Mouse (Mus musculus): ENCODE data around the gene Mrps18b. TPM values are rescaled to one million over a fixed set of nuclear protein-coding genes. Genes with fewer than 3 reads are reported as not detected.

Mrps18b gene
- polyA plus RNA-seq, 2 experiments, result 62.7 to 68.0 TPM

DNA sequence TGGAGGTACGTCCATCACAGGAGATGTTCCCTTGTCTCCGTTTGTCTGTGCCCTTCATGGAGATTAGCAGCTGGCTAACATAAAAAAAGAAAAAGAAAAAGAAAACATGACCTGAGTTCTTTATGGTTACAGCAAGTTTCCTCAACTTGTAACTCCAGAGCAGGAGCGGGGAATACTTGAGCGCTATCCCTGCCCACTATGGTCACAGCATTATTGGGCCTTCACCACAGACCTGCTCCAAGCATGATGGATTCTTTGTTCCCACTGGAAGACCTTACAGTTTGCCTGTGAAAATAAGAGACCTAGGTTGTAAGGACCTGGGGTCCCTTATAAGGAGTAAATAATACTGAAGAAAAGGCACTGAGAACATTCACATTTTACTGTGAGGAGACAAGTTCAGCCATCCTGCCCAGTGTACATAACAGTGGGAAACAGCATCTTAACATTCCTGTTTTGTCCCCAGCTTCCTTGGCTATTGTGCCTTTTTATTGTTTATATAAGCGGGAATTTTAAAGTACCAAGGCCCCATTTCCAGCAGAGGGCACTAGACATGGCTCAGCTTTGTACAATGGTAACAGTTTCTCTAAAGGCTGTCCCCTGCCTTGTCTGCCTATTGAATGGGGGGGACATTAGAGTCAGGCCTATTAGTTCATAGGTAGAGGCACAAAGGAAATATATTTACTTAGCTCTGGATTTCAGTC lies 4.8 kb upstream of the Mrps18b start:
- no peak overlapping the region for H3K4me2 ChIP-seq (replicated peaks; ENCODE audit: low read depth, low read length, severe bottlenecking)

DNA sequence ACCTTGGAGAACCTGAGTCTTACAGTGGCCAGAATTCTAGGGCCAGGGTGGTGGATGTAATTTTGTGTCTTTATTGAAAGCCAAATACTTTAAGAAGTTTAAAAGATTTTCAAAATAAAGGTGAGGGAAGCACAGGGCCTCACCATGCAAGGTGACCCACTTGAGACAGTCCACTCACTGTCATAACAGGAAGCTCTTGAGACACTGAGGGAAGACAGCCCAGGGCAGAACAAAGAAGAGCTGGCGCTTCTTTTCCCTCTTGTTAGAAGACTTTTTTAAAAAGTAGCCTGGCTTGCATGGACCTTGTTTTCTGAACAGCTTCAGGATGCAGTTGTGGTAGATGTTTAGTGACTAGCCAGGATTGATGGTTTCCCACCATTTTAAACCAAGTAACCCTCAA lies 4.2 kb upstream of the Mrps18b start:
- ATAC-seq (ENCODE audit: low FRiP score, low read depth) (no peak), DNase-seq (ENCODE audit: low spot score) (no peak)
- Histone ChIP-seq H3K27me3 (ENCODE audit: control insufficient read depth, insufficient read depth, low read length) (no peaks in the 10 kb centered on the region), H3K4me2 (replicated peaks; ENCODE audit: low read depth, low read length, severe bottlenecking) (peak overlapping the region; percentile 77; the same call in 1 of the 2 replicates), H3K9ac (ENCODE audit: low read depth, low read length, severe bottlenecking) (no peak overlapping the region), H3K36me3 (ENCODE audit: control insufficient read depth, insufficient read depth, low read length) (peaks cover 51% of the 10 kb centered on the region), H3K27ac (replicated peaks; ENCODE audit: low read depth, low read length) (peak overlapping the region; percentile 70), H3K4me3 (replicated peaks; ENCODE audit: low read length) (no peak overlapping the region), H3K4me1 (ENCODE audit: control insufficient read depth, insufficient read depth, low read length) (peaks cover 14% of the 10 kb centered on the region), H3K9me3 (ENCODE audit: control insufficient read depth, low read length) (no peaks in the 10 kb centered on the region)
- TF ChIP-seq POLR2A (IDR thresholded peaks at IDR 0.05; ENCODE audit: borderline replicate concordance, extremely low read depth, insufficient read depth, insufficient read length), result 0 out of 2 replicates have a peak, but pooled peaks have one; percentile 22
- WGBS, result 88% methylated on average over 1 of the region's 1 CpGs

More for the DNA sequence above, 4.8 kb upstream of the Mrps18b start:
- Histone ChIP-seq H3K27ac (replicated peaks; ENCODE audit: low read depth, low read length) (peak overlapping the region; percentile 26; the same call in 1 of the 2 replicates), H3K27me3 (ENCODE audit: control insufficient read depth, insufficient read depth, low read length) (no peaks in the 10 kb centered on the region), H3K4me3 (replicated peaks; ENCODE audit: low read length) (no peak overlapping the region), H3K9me3 (ENCODE audit: control insufficient read depth, low read length) (no peaks in the 10 kb centered on the region), H3K36me3 (ENCODE audit: control insufficient read depth, insufficient read depth, low read length) (peaks cover 56% of the 10 kb centered on the region), H3K9ac (ENCODE audit: low read depth, low read length, severe bottlenecking) (no peak overlapping the region), H3K4me1 (ENCODE audit: control insufficient read depth, insufficient read depth, low read length) (peaks cover 11% of the 10 kb centered on the region)
- no peak for TF ChIP-seq POLR2A (IDR thresholded peaks at IDR 0.05; ENCODE audit: borderline replicate concordance, extremely low read depth, insufficient read depth, insufficient read length)
- DNase-seq (ENCODE audit: low spot score) (peak; percentile 68), ATAC-seq (ENCODE audit: low FRiP score, low read depth) (no peak)
- WGBS, result 74% methylated on average over 5 of the region's 5 CpGs

DNA sequence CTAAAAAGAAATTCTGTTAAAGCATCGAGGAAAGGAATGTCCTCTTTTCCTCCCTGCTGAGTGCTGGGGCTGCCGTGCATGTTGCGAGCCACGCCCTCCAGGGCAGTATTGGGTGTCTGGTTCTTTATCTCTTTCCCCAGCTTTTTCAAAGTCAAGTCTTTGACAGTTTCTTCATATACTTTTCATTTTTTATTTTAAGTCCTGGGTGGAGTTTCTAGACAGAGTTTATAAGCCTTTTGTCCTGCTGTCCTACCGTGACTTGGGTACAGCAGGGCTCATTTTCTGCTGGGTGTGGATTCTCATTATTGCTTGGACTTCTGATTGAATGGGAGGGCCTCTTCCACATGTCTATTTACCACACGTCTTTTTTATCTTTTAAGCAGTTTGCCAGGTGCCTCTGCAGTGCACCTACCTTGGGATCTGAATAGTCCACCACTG lies 3.7 kb upstream of the Mrps18b start:
- no peak for DNase-seq (ENCODE audit: low spot score)
- no peaks in the 10 kb centered on the region for H3K27me3 ChIP-seq (ENCODE audit: control insufficient read depth, insufficient read depth, low read length)
- H3K27ac ChIP-seq (replicated peaks; ENCODE audit: low read depth, low read length), result peak overlapping the region; percentile 70; the same call in 1 of the 2 replicates
- peak overlapping the region; percentile 52 for H3K9ac ChIP-seq (ENCODE audit: low read depth, low read length, severe bottlenecking)
- 0 out of 2 replicates have a peak, but pooled peaks have one; percentile 1 for TF ChIP-seq POLR2A (IDR thresholded peaks at IDR 0.05; ENCODE audit: borderline replicate concordance, extremely low read depth, insufficient read depth, insufficient read length)
- no peaks in the 10 kb centered on the region for H3K9me3 ChIP-seq (ENCODE audit: control insufficient read depth, low read length)
- 44% methylated on average over 6 of the region's 6 CpGs for WGBS
- peak overlapping the region; percentile 77 for H3K4me2 ChIP-seq (replicated peaks; ENCODE audit: low read depth, low read length, severe bottlenecking)
- H3K4me1 ChIP-seq (ENCODE audit: control insufficient read depth, insufficient read depth, low read length), result peaks cover 17% of the 10 kb centered on the region
- H3K36me3 ChIP-seq (ENCODE audit: control insufficient read depth, insufficient read depth, low read length), result peaks cover 46% of the 10 kb centered on the region
- no peak for ATAC-seq (ENCODE audit: low FRiP score, low read depth)
- peak overlapping the region; percentile 74; the same call in 1 of the 2 replicates for H3K4me3 ChIP-seq (replicated peaks; ENCODE audit: low read length)

DNA sequence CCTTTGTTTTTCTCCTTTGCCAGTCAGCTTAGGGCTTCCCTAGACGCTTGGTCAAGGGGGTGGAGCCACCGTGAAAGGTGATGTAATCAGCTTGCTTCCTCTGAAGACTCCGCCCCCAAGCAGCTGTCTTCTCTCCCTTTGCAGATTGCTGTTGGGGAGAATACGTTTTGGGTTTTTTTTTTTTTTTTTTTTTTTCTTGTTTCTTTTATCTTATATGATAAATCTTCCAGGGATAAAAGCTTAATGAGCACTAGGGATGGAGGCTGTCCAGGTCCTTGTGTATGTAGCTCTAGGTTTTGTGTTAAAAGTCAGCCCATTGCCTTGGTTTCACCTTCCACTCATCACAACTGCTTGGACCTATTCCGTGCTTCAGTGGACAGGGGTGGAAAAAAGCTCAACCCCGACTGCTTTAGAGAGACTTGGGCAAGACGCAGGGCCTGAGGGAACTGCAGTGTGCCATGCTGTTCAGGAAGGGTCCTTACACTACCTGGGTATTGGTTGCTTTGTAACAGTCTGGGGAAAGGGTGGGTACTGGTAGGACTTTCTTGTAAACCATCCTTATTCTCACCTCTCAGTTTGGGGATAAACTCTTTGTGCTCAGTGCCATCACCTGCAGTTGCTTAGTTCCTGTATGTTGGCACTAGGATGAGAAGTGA lies 3.0 kb upstream of the Mrps18b start:
- ATAC-seq (ENCODE audit: low FRiP score, low read depth), result peak; percentile 42; the same call in 1 of the 2 replicates
- Histone ChIP-seq H3K36me3 (ENCODE audit: control insufficient read depth, insufficient read depth, low read length) (peaks cover 39% of the 10 kb centered on the region), H3K9ac (ENCODE audit: low read depth, low read length, severe bottlenecking) (peak overlapping the region; percentile 98), H3K4me1 (ENCODE audit: control insufficient read depth, insufficient read depth, low read length) (peaks cover 17% of the 10 kb centered on the region), H3K9me3 (ENCODE audit: control insufficient read depth, low read length) (no peaks in the 10 kb centered on the region), H3K4me2 (replicated peaks; ENCODE audit: low read depth, low read length, severe bottlenecking) (peak overlapping the region; percentile 77), H3K27ac (replicated peaks; ENCODE audit: low read depth, low read length) (peak overlapping the region; percentile 97), H3K4me3 (replicated peaks; ENCODE audit: low read length) (peak overlapping the region; percentile 74), H3K27me3 (ENCODE audit: control insufficient read depth, insufficient read depth, low read length) (no peaks in the 10 kb centered on the region)
- 18% methylated on average over 7 of the region's 7 CpGs for WGBS
- 0 out of 2 replicates have a peak, but pooled peaks have one; percentile 32 for TF ChIP-seq POLR2A (IDR thresholded peaks at IDR 0.05; ENCODE audit: borderline replicate concordance, extremely low read depth, insufficient read depth, insufficient read length)
- DNase-seq (ENCODE audit: low spot score), result peak; percentile 99

DNA sequence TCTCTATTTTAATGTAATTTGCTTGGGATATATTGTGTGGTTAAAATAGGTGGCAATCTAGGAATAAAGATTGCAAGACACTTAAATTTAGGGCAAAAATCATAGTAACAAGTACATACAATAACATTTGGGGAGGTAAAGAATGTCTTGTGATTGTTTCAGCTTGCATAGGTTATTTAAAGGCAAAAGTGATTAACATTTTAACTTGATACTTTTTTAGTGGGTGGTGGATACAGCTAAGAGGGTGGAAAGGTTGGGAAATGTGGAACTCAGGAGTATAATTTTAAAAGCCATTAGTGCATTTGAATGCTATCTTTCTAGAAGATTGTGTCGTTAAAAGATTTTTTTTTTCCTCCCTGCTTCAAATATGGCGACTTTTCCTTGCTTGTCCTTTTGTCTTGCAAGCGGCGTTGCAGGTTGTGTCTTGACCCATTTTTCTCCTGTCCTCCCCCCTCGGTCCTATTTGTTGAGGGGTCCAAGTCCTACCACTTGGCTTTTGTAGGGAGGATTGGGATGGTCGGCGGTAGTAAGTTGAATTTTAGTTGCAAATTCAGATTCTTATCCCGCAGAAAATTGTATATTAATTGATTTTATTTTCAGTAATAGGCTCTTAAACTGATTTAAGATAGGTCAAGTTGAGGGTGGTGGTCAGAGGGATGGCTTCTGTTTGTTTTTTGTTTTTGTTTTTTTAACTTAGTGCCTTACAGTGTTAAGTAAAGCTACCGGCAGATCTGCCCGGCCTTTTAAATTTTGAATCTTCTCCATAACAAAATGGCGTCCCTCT lies 2.3 kb upstream of the Mrps18b start:
- peak overlapping the region; percentile 98 for H3K9ac ChIP-seq (ENCODE audit: low read depth, low read length, severe bottlenecking)
- peaks cover 17% of the 10 kb centered on the region for H3K4me1 ChIP-seq (ENCODE audit: control insufficient read depth, insufficient read depth, low read length)
- peak overlapping the region; percentile 77 for H3K4me2 ChIP-seq (replicated peaks; ENCODE audit: low read depth, low read length, severe bottlenecking)
- under 1% methylated on average over 11 of the region's 11 CpGs for WGBS
- H3K27me3 ChIP-seq (ENCODE audit: control insufficient read depth, insufficient read depth, low read length), result no peaks in the 10 kb centered on the region
- H3K36me3 ChIP-seq (ENCODE audit: control insufficient read depth, insufficient read depth, low read length), result peaks cover 35% of the 10 kb centered on the region
- H3K4me3 ChIP-seq (replicated peaks; ENCODE audit: low read length), result peak overlapping the region; percentile 74
- TF ChIP-seq POLR2A (IDR thresholded peaks at IDR 0.05; ENCODE audit: borderline replicate concordance, extremely low read depth, insufficient read depth, insufficient read length), result peak; percentile 49; the same call in 1 of the 2 replicates
- peak; percentile 75 for DNase-seq (ENCODE audit: low spot score)
- no peaks in the 10 kb centered on the region for H3K9me3 ChIP-seq (ENCODE audit: control insufficient read depth, low read length)
- H3K27ac ChIP-seq (replicated peaks; ENCODE audit: low read depth, low read length), result peak overlapping the region; percentile 97
- ATAC-seq (ENCODE audit: low FRiP score, low read depth), result no peak

Measured in limb, embryonic 14.5 days (tissue).